Mouse (Mus musculus): ENCODE data around the gene Sec14l3.

Gene Sec14l3

DNA sequence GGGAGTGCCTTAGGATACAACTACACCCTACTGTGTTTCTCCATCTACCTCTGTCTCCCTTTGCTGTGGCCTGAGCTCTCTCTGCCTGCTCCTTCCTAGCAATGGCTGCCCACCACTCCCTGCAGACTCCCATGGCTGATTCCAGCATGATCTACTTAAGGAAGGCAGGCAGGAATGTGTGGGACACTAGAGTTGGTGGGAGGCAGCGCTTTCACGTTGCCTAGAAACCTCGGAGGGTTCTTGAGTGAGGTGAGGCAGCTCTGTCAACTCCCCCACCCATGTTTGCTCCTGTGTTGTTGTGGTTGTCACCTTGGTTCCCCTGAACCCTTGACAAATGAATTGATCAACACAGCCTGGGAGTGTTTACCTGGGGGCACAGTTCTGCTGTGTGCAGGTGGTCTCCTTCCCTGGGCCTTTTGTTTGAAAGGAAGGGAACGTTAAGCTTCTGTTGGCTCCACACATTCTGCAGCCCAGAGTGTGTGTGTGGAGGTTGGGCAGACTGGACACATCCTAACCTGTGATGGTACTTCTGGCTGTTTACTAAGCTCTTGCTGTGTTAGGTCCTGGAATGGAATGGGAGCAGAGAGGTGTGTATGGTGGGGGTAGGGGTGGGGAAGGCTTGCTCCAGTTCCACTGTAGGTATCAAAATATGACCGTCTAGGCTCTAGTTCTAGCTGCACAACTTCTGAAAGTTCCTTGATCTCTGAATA is 3.6 kb upstream of the Sec14l3 start:
- no peak for DNase-seq (ENCODE audit: low spot score)

DNA sequence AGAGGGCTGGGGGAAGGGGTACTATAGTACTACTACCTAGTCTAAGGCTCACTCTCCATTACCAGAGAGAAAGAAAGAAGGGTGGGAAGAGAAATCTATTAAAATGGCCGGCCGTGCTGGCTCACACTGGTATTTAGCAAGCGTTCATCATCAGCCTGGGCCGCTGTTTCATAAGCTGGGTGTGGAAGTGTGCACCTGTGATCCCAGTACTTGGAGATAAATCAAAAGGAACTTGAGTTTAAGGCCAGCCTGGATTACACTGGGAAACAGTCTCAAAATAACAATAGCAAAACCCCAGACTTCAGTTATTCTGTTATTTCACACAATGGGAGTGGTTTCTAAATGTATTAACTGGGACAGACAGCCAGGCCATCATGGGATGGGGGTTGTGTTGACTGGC is 2.1 kb upstream of the Sec14l3 start:
- DNase-seq (ENCODE audit: low spot score) = no peak

DNA sequence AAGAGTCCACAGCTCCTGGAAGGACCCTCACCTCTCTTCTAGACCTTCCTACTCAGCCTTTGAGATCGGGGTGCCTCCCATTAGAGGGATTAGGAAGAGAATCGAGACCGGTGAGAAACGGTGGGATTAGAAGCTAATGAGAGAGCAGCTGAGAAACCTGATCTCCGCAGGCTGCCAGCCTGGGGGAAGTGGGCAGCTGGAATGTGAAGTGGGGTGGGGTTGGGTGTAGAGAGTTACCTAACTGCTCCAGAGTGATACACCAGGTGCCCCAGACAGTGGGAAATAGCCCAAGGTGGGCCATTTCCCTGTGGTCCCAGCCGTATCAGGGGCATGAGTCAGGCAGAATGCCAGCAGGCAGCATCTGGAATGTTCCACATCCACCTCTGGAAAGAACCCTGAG is 1.7 kb upstream of the Sec14l3 start:
- no peak for DNase-seq (ENCODE audit: low spot score)

DNA sequence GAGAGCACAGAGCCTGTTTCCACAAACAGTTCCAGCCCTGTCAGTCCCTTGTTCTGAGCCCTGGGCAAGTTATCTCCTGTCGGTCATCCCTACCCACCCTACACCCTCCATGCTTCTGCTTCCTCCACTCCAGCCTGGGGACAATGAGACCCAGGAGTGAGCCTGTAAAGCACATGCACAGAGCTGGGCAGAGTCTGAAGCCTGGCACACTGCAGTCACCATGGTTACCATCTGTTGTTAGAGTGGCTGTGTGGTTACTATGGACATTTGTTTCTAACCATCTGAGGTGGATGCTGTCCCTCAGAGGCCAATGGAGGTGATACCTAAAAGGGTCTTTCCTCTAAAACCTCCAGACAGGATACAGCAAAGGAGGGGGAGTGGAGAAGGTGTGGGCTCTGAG is 5.0 kb downstream of the Sec14l3 start:
- no peak for DNase-seq (ENCODE audit: low spot score)

DNA sequence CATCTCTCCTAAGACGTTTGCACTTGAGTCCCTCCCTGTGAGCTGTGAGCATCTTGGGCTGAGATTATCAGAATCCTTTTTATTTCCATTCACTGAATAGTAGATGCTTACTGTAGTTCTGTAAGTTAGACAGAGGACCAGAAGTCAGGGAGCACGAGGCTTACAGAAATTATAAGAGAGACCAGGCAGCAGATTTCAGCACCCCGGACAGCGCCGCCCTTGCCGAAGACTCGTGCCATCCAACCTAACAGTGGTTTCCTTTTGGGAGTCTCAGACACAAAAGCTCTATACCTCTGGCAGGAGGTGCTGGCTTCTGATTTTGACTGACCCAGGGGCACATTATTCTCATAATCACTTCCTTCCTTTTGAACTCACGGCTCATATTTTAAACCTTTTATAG is 12.0 kb downstream of the Sec14l3 start:
- DNase-seq (ENCODE audit: low spot score) = peak; percentile 32

DNA sequence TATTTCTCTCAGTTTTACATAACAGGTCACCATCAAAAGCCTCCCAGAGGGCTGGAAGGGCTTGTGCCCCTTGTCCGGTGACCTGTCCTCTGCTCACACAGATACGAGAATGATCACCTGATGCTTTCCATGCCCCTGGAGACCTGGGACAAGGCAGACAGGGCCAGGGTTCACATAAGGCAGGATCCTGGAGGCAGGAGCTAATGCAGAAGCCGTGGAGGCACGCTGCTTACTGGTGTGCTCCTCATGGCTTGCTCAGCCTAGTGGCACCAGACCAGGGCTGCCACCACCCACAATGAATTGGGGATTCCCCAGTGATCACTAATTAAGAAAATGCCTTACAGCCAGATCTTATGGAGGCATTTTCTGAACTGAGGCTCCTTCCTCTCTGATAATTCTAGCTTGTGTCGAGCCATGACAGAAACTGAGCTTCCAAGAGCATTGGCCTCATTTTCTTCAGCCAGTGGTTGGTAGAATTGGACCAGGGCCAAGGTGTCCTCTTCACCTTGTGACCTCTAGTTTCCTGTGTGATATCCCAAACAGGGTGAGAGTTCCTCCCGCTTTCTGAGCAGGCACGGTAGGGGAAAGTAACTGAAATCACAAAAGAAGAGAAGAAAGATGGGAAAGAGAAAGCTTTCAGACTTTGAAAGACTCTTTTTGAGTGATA is 13.8 kb downstream of the Sec14l3 start:
- no peak for DNase-seq (ENCODE audit: low spot score)

DNA sequence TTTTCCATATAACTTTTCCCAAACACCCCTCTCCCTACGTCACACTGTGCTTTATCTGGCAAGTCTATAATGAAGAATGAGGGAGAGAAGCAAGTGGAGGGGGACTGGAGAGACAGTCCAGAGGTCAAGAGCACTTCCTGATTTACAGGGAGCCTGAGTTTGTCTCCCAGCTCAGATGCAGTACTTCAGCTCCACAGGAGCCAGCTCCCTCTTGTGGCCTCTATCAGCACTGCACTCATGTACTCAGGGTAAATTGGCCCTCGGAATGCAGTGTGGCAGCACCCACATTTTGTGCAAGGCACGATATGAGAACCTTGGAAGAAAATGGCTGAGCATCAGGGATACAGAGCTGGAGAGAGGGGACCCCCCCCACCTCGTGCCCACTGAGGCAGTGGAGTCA is 15.6 kb downstream of the Sec14l3 start:
- no peak for DNase-seq (ENCODE audit: low spot score)

DNA sequence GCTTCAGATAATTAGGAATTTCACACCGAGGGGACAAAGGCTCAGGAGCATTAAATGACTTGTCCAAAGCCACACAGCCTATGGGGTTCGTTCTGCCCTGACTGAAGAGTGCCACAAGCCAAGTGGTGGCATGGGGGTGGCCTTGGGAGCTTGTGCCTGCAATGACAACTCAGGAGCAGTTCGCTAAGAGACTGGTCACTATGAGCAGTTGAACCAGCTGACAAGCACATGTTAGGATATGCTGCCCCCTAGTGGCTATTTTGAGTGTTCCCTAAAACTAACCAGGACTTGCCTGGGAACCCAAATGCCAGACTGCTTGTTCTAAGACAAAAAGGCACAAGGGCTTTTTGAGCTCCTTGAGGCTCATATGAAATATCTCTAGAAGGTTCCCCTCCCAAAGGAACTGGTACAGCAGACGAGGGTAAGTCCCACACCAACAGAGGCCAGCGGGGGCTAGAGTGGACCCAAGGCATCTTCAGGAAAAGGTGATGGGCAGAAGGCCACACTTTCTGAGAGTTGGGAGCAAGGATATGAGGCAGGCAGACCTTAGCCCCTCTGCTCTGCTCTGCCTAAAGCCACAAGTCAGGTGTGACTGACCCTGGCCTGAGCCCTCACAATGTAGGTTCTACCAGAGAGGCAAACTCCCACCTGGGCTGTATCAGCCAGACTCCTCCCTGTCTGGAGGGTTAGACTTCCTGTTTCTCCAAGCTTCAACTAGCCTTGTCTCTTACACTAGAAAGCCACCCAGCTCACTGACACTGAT is 18.9 kb downstream of the Sec14l3 start:
- no peak for DNase-seq (ENCODE audit: low spot score)

DNA sequence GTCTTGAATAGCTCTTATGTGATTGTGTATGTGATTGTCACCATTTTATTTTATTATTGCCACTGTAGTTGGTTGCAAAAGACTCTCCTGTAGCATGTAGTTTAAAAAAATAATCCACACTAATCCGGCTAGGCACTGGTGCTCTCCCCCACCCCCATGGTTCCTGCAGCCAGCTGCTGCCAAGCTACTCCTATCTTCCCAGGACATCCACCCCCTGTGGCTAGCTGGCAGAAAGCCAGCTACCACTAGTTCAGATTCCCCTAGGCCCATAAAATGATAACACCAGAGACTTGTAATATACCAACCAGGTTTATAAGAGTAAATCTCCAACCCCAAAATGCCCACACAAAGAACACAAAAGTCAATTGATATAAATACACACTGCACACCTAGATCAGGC is 21.6 kb downstream of the Sec14l3 start:
- no peak for DNase-seq (ENCODE audit: low spot score)

DNA sequence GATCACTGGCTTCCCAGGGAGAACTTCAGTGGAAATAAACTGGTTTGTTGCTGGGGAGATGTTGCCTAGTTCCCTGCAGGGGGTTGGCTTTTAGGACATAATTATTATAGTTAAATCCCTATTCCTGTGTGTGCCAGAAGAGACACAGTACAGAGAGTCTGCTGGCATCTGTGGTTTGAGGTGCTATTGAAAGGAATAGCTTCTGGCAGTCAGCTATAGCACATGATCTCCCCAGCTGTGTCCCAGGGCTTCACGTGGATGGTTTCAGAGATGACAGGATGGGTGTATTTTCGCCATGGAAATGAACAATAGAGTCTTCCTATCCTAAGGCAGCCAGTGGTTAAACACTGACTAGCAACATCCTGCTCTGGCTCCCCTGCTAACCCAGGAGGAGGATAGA is 22.6 kb downstream of the Sec14l3 start:
- DNase-seq (ENCODE audit: low spot score) = no peak

DNA sequence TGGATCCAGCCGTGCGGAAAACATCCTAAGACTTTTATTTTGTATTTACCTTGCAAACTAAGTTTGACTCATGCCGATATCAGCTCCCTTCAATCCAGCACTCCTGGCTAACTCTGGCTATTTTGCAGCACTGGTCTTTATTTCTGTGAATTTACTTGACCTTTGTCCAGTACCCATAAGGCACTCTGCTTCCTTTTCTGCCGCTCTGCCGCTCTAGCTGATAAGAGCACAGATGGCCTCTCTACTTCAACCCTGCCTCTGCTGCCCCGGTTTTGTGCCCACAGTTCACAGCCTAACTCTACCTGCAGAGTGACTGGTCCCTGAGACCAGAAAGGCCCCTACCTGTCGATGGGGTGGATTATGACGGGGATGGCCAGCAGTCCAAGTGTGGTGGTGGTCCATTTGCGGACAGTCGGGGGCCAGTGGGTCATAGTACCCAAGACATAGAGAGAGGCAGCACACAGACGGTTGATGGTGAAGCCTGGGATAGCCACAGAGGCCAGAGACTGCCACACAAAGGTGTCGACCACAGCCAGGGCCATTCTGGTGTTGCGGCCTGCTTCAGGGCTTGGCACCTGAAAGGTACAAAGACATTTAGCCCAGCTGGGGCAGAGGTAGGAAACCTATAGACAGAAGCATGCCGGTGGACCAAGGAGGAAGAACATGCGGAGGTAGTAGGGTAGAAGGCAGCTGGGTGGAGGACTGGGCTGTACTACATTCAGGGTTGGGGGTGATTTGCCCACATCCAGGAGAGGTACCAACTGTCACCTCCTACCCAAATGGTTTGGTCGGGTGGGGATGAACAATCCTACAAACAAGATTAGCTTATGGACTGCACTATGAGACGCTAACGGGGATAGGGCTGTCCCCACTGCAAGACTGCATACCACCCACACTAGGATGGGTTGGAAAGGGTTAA is 29.1 kb downstream of the Sec14l3 start:
- no peak for DNase-seq (ENCODE audit: low spot score)

DNA sequence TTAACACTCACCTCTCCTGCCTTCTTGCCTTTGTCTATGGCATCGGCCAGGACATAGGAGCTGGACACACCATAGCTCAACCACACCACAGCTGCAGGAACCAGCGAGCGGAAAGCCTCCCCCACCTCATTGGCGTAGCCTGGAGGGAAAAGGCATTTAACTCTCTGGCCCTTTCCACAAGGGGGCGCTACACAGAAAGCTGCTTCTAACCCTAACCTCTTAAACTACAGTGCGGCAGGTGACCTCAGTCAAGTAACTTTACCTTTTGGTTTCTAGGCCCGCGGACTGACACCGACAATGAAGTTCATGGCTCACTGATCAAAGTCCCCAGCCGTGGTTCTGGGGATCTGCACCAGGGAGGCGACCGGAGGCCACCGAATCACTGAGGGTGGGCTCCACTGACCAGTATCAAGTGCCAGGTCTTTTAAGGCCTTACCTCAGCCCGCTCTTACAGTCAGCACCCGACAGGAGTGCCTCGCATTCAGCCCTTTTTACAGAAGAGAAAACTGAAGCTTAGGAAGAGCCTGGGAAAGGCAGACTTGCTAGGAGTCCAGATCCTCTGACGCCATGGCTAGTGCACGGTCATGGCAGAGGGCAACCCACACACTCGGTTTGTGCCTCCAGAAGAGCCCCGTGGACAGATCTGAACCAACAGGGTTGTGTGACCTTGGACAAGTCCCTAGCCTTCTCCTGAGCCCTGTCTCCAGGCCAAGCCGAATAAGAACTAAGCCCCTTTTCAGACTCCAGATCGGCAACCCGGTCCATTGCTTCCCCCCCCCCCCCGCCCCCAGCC is 29.9 kb downstream of the Sec14l3 start:
- no peak for DNase-seq (ENCODE audit: low spot score)

DNA sequence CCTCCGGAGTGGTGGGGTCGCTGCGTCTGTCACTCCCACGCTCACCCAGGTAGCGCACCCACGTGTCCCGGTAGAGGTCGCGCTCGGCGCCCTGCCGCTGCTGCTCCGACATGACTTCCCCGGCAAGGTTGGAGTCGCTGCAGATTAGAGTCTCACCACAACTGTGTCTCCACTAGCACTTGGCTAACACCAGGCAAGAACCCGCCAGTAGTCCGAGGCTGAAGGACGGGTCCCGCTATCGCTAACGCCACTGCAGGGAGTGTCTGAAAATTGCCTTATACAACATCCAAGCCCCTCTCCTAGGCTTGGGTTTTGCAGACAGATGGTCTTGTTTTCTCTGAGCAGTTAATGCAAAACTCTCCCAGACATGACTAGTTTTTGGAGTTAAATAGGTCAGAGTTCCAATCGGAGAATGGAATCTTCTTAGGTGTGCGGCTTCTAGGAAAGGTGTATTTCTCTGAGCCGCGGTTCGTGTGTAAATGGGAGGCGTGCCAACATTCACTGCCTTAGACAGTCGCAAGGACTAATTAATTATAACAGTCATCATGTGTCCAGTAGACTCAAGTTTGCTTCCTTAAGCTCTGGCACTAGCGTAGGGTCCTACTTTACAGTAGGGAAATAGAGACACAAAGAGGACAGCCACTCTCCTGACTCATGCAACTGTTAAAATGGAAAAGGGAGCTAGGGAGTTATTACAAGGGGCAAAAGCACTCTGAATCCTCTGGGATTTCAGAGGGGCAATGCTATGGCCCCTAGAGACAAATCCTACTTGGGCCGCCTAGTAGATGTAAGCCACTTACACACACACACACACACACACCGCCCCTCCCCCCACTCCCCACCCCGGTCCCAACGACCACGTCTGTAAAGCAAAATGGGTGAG is 30.8 kb downstream of the Sec14l3 start, which contains the start of gene Mtfp1:
Gene Mtfp1 (minus strand): TSS at position 275 of the 883 bp plus-strand sequence.
- DNase-seq (ENCODE audit: low spot score) = no peak

DNA sequence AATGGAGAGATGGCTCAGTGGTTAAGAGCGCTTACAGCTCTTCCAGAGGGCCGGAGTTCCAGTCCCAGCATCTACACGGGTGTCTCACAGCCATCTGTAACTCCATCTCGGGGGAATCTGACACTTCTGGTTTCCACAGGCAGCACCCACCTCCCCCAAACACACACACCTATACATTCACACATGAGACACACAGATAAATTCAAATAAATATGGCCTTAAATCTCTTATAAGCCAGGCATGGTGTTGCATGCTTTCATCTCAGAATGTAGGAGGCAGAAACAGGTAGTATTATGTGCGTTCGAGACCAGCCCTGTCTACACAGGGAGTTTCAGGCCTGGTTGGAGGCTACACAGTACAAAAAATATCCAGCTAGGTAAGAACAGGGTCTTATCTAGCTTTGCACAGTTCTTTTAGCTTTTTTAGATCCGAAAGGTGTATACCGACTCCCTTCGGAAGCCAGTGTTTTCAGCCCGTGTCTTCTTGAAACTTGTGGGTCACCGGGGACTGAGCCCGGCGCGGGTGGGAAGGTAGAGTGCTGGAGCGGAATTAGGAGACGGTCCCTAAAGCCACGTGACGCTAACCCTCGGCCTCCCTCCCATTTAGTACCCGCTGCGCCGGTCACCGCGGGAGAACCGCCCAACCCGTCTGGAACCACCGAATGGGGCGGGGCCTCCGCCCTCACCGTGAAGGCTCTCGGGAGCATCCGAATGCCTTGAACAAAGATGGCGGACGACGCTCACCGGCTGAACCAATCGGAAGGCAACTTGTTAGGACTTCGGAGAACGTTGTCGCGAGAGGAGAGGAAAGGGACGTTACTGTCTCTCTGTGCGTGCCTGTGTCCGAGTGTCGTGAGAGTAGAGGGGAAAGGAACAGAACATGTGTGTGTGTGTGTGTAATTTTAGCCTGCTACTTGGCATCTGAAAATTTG is 31.7 kb downstream of the Sec14l3 start:
- peak; percentile 81 for DNase-seq (ENCODE audit: low spot score)

DNA sequence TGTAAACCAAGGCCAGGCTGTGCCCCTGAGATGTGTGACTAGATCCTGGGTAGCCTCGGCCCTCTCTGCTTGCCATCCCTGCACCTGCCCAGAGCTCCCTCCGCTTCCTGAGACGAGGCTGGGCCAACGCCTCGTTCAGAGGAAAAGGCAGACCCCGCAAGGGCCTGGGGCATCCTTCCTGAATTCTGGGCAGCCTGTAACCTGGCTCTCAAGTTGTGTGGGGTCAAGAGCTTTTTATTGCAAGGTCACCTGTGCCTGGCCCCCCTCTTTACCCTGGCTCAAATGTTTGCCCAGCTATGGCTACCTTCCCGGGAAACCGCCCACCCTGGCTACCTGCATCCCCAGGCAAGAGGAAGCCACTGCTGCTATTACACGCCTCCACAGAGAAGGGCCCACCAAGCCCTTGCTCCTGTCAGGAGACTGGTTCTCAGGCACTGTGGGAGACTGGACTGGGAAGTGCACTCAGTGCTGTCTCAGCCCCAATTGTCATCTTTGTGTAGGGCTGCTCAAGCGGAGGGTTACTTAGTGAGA is 32.5 kb downstream of the Sec14l3 start:
- DNase-seq (ENCODE audit: low spot score) = no peak

DNA sequence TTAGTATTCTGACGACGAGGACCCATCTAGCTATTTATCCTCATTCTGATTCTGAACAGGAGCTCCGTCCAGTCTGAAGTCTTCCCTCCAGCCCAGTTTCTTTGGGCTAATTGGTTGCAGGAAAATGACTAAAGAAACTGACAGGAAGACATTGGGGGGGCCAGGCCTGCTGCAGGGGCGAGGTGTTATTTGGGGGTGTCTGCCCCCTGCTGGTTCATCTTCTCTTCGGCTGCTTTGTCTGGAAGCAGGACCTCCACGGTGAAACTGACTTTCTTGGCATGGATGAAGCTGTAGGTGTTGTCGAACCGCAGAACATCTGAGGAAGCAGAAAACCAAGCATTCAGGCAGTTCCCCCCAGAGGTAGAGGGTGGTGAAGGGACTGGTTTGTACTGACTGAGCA is 33.5 kb downstream of the Sec14l3 start:
- DNase-seq (ENCODE audit: low spot score) = no peak

DNA sequence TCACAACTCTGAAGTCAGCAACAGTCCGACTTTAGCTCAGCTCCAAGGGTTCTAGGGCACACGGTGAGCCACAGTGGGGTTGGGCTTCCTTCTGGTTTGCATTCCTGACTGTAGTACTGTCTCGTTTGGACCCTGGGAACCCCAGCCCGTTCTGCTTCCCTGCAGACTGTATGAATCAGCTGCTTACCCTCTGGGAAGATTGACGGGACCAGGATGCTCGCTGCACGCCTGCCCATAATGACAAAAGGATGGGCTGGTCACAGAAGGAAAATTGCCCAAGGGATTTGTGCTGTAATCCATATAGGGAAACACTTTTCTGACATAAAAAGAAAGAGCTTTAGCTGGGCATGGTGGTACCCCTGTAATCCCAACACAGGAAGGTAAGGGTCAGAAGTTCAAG is 34.2 kb downstream of the Sec14l3 start:
- DNase-seq (ENCODE audit: low spot score) = no peak

DNA sequence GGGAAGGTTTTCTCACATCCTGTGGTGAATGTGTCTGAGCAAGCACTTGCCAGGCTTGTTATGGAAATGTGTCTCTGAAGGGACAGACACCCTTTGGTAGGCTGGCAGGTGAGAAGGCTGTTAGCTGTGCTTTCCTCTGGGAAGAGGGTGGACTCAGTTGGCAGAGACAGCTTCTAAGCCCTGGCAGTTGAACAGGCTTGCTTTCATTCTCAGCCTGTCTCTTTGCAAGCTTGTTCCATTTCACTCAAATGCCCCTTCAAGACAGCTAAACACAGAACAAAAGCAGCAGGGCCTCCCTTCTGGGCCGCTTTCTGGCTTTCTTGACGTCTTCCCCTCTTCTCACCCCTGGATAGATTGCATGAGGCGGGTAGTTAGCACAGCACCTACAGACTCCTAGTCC is 34.8 kb downstream of the Sec14l3 start:
- no peak for DNase-seq (ENCODE audit: low spot score)

DNA sequence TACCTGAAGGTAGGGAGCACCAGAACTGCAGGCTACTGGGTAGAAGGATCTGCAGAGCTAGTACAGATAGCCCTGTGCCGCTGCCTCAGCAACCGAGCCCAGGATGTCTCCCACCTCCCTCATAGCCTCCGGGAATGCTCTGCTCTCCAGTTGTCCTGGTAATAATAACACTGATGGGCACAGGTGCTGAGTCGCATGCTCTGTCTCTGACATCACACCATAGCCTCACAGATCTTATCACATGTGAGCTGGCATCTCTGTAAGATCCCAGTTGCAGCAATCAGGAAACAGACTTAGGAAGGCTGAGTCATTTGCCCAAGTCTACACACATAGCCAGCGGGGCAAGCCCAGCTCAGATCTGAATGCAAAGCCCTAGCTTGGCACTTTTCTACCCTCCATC is 37.2 kb downstream of the Sec14l3 start:
- no peak for DNase-seq (ENCODE audit: low spot score)
